Mouse (Mus musculus) kidney, postnatal 25 days (tissue): ENCODE results near the gene Aplnr.

ENCODE experiments used
- DNase-seq, 2 experiments: peaks; one replicate each; pipeline ENCODE4 v3.0.0; 2021; ENCODE audit warnings: mixed read lengths in 2 of 2

Gene Aplnr

GRCm38 (mm10) chr2:85136089-85136488 is at the start of gene Aplnr:
Gene Aplnr, plus strand, starts transcription at chr2:85136225.
- peak; percentile 56 to 75 for DNase-seq

GRCm38 (mm10) chr2:85088716-85089646 is 47.0 kb upstream of the Aplnr start:
- DNase-seq = peak; percentile 66 to 68

GRCm38 (mm10) chr2:85091325-85091724 is 44.7 kb upstream of the Aplnr start:
- DNase-seq = no peak

GRCm38 (mm10) chr2:85093376-85093775 is 42.6 kb upstream of the Aplnr start:
- DNase-seq = no peak

- DNase-seq = no peak
These were observed 40.1 kb upstream of the Aplnr start for GRCm38 (mm10) chr2:85095906-85096305.

- no peak for DNase-seq
These were observed 38.0 kb upstream of the Aplnr start for GRCm38 (mm10) chr2:85098014-85098413.

GRCm38 (mm10) chr2:85098824-85099511 is 37.1 kb upstream of the Aplnr start:
- peak; percentile 74 to 84 for DNase-seq

- no peak for DNase-seq
These were observed 32.8 kb upstream of the Aplnr start for GRCm38 (mm10) chr2:85103201-85103600.

GRCm38 (mm10) chr2:85105426-85106013 is 30.5 kb upstream of the Aplnr start:
- no peak for DNase-seq

- no peak for DNase-seq
These were observed 29.8 kb upstream of the Aplnr start for GRCm38 (mm10) chr2:85106068-85106790.

- DNase-seq = no peak
These were observed 29.1 kb upstream of the Aplnr start for GRCm38 (mm10) chr2:85106941-85107340.

GRCm38 (mm10) chr2:85110288-85110875 is 25.6 kb upstream of the Aplnr start:
- no peak for DNase-seq

- peak in 1 of 2 experiments; percentile 44 for DNase-seq
These were observed 12.7 kb upstream of the Aplnr start for GRCm38 (mm10) chr2:85123187-85123868.

GRCm38 (mm10) chr2:85123869-85124535 is 12.0 kb upstream of the Aplnr start:
- DNase-seq = peak; percentile 66 to 78

GRCm38 (mm10) chr2:85129496-85129971 is 6.5 kb upstream of the Aplnr start:
- DNase-seq = peak; percentile 45 to 79

GRCm38 (mm10) chr2:85131226-85131625 is 4.8 kb upstream of the Aplnr start:
- no peak for DNase-seq

- DNase-seq = peak in 1 of 2 experiments; percentile 52
These were observed 4.3 kb upstream of the Aplnr start for GRCm38 (mm10) chr2:85131724-85132123.

- no peak for DNase-seq
These were observed 3.8 kb upstream of the Aplnr start for GRCm38 (mm10) chr2:85132204-85132603.

GRCm38 (mm10) chr2:85135099-85135498 is 926 bp upstream of the Aplnr start:
- peak in 1 of 2 experiments; percentile 41 for DNase-seq

- no peak for DNase-seq
These were observed 951 bp downstream of the Aplnr start for GRCm38 (mm10) chr2:85136831-85137520.
